Mouse (Mus musculus) liver, embryonic 14.5 days (tissue): Measurements from ENCODE around the gene Mybl2.

Experiments
- CTCF ChIP-seq: IDR thresholded peaks from 2 replicates; pipeline ENCODE4 v1.5.1; 2016; ENCODE audit warnings: antibody characterized with exemption, low read depth, control low read depth
- EP300 ChIP-seq: IDR thresholded peaks from 2 replicates; pipeline ENCODE4 v1.6.1; 2016; ENCODE audit warnings: antibody characterized with exemption, low read depth

GRCm38 (mm10) chr2:163104086-163104770, 49.7 kb downstream of the Mybl2 start:
- TF ChIP-seq CTCF (no peak), EP300 (no peak)
